Mouse (Mus musculus) bone marrow macrophage, adult 2 months (primary cell): ENCODE measurements around the gene Hlx. TPM values are rescaled to one million over a fixed set of nuclear protein-coding genes. Genes with fewer than 3 reads are reported as not detected.

Experiments used
- H3K27ac ChIP-seq: 2 replicates; pipeline ENCODE4 v1.5.1; 2012; ENCODE audit warnings: low read depth, low read length; ENCODE audit not compliant: insufficient read depth
- H3K4me1 ChIP-seq: 2 replicates; pipeline ENCODE4 v1.6.1; 2012; ENCODE audit warnings: low read length; ENCODE audit not compliant: control insufficient read depth, insufficient read depth
- H3K4me3 ChIP-seq: 2 replicates; pipeline ENCODE4 v1.5.1; 2012; ENCODE audit warnings: mild to moderate bottlenecking, low read length, moderate library complexity; ENCODE audit not compliant: insufficient read depth
- CTCF ChIP-seq: IDR thresholded peaks from 2 replicates; pipeline ENCODE4 v1.5.1; 2012; ENCODE audit warnings: low read depth, mild to moderate bottlenecking, low read length, moderate library complexity
- POLR2A ChIP-seq: IDR thresholded peaks from 2 replicates; pipeline ENCODE4 v1.6.1; 2012; ENCODE audit warnings: mild to moderate bottlenecking, low read depth, low read length, borderline replicate concordance
- polyA plus RNA-seq: library from polyadenylated mRNA; stranded (reverse); fragments of >200 nt; gene quantifications from 2 replicates; pipeline ENCODE4 v1.2.4, GENCODE M21; 2012; ENCODE audit not compliant: missing spikeins, insufficient read depth, insufficient read length

Gene Hlx
- polyA plus RNA-seq, 1 experiment, result 63.1 TPM

GRCm38 (mm10) chr1:184688026-184688425 lies 44.4 kb downstream of the Hlx start:
- TF ChIP-seq POLR2A (no peak), CTCF (no peak)
- Histone ChIP-seq H3K4me3 (no peak overlapping the region), H3K27ac (no peak overlapping the region), H3K4me1 (peaks cover 15% of the 10 kb centered on the region)

GRCm38 (mm10) chr1:184687512-184687911 lies 44.9 kb downstream of the Hlx start:
- peaks cover 9% of the 10 kb centered on the region for H3K4me1 ChIP-seq
- H3K4me3 ChIP-seq, result no peak overlapping the region
- H3K27ac ChIP-seq, result no peak overlapping the region
- no peak for TF ChIP-seq CTCF
- no peak for TF ChIP-seq POLR2A

GRCm38 (mm10) chr1:184683541-184683940 lies 48.9 kb downstream of the Hlx start:
- Histone ChIP-seq H3K27ac (no peak overlapping the region), H3K4me3 (no peak overlapping the region)
- TF ChIP-seq CTCF (no peak), POLR2A (no peak)

GRCm38 (mm10) chr1:184679416-184679965 lies 52.9 kb downstream of the Hlx start:
- H3K4me1 ChIP-seq, result peaks cover 17% of the 10 kb centered on the region
- H3K4me3 ChIP-seq, result no peak overlapping the region
- no peak overlapping the region for H3K27ac ChIP-seq
- TF ChIP-seq CTCF, result no peak
- TF ChIP-seq POLR2A, result no peak

More at GRCm38 (mm10) chr1:184683541-184683940, 48.9 kb downstream of the Hlx start:
- H3K4me1 ChIP-seq, result peaks cover 6% of the 10 kb centered on the region

- no peak for TF ChIP-seq CTCF
- TF ChIP-seq POLR2A, result no peak
- Histone ChIP-seq H3K4me3 (no peak overlapping the region), H3K27ac (no peak overlapping the region), H3K4me1 (peaks cover 11% of the 10 kb centered on the region)
These were observed 54.8 kb downstream of the Hlx start for GRCm38 (mm10) chr1:184677641-184678040.

Other genes with a start within 250 kb of the Hlx start
- gene Marc1, start 78.7 kb upstream of the Hlx start, polyA plus RNA-seq, result not detected in 2 replicates
- gene Marc2, start 113.8 kb upstream of the Hlx start, polyA plus RNA-seq, result 143 and 153 TPM in 2 replicates
- not detected in 2 replicates for gene C130074G19Rik, start 150.6 kb upstream of the Hlx start, polyA plus RNA-seq